Mouse (Mus musculus): Measurements from ENCODE around the gene Gins1.

DNA sequence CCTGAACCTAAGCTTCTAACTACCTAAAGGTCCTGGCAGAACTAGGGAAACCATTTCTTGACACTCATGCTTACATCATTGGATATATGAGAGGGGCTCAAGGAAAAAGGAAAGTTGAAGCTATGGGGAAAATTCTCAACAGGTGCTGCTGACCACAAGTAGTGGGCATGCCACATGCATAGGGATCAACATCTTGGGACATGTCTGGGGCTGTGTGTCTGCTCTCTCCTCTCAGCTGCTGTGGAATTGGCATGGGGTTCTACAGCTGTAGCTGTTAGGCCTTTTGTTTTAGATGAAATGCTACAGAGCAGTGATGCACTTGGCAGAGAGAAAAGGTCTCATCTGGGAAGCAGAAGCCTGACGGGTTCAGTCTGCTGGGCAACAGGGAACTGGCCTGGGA, 50.7 kb downstream of the Gins1 start:
- no peak for TF ChIP-seq CTCF (IDR thresholded peaks at IDR 0.05; ENCODE audit: borderline replicate concordance, extremely low read depth, insufficient read depth, insufficient read length)
- no peak for TF ChIP-seq POLR2A (IDR thresholded peaks at IDR 0.05; ENCODE audit: borderline replicate concordance, extremely low read depth, insufficient read depth, insufficient read length, poor library complexity, severe bottlenecking)
